Mouse (Mus musculus): ENCODE data around the gene Erc2. TPM values are rescaled to one million over a fixed set of nuclear protein-coding genes. Genes with fewer than 3 reads are reported as not detected.

Gene Erc2
- polyA plus RNA-seq, 1 experiment = 0.90 TPM

DNA sequence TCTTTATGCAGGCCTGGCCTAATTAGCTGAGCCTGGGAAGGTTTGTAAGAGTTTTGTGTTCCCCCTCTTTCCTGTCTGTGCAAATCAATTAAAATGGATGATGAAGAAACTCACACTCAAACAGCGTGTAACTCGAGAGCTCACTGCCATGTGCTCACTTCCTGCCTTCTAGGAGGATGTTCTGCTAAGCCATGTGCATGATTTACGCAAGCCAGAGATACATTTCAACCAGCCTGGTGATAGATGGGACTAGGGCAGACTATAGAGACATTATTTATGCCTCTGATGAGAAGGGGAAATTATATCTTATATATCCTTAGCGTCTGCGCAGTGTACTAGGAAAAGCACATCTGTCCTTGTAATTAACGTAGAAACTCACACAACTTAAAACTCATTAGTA, 193.5 kb downstream of the Erc2 start:
- no peaks in the 10 kb centered on the region for H3K79me3 ChIP-seq (ENCODE audit: low read depth)

DNA sequence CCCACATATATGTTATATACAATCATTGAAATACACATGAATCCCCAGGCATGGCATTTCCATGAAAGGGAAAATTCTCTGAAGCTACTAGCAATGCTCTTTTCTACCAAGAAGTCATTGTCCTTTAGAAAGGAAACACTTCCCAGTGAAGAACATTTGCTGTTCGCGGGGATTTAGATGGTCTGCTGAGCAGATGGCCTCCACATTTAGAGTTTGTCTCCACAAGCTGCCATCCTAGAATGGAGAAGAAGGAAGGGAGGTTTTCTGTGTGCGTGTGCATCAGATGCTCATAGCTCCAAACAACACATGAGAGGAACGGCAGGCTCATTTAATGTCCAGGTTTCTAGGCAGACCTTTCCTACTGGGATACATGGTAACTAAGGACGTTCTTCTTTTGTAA, 196.8 kb downstream of the Erc2 start:
- no peak for TF ChIP-seq MAX (IDR thresholded peaks at IDR 0.05)
- no peak for TF ChIP-seq CTCF (IDR thresholded peaks at IDR 0.05; ENCODE audit: control insufficient read depth, insufficient read depth, insufficient read length)
- TF ChIP-seq FOSL1 (IDR thresholded peaks at IDR 0.05; ENCODE audit: insufficient read depth, low read length, poor library complexity, severe bottlenecking) = no peak
- no peak for TF ChIP-seq MYOG (IDR thresholded peaks at IDR 0.05; ENCODE audit: control insufficient read depth, extremely low read depth, insufficient read length)
- no peak for TF ChIP-seq USF1 (IDR thresholded peaks at IDR 0.05; ENCODE audit: low read depth)
- TF ChIP-seq MYOD1 (IDR thresholded peaks at IDR 0.05; ENCODE audit: control insufficient read depth, insufficient read length, low read depth) = no peak
- no peak for TF ChIP-seq CEBPB (IDR thresholded peaks at IDR 0.05; ENCODE audit: low read depth)
- Histone ChIP-seq H3K79me2 (ENCODE audit: control insufficient read depth, insufficient read depth) (no peaks in the 10 kb centered on the region), H3K4me3 (ENCODE audit: insufficient read depth, poor library complexity, severe bottlenecking) (no peak overlapping the region), H3K79me3 (ENCODE audit: low read depth) (no peaks in the 10 kb centered on the region), H3K27me3 (ENCODE audit: control insufficient read depth, insufficient read depth, insufficient read length) (no peaks in the 10 kb centered on the region), H3K36me3 (ENCODE audit: control insufficient read depth, insufficient read depth) (no peaks in the 10 kb centered on the region), H3ac (ENCODE audit: control insufficient read depth, insufficient read length, low read depth) (no peak overlapping the region)

More for the DNA sequence above, 193.5 kb downstream of the Erc2 start:
- no peaks in the 10 kb centered on the region for H3K79me2 ChIP-seq (ENCODE audit: control insufficient read depth, insufficient read depth)
- TF ChIP-seq MYOD1 (IDR thresholded peaks at IDR 0.05; ENCODE audit: control insufficient read depth, insufficient read length, low read depth) = no peak
- no peak for TF ChIP-seq MAX (IDR thresholded peaks at IDR 0.05)
- no peak for TF ChIP-seq CEBPB (IDR thresholded peaks at IDR 0.05; ENCODE audit: low read depth)
- no peak for TF ChIP-seq CTCF (IDR thresholded peaks at IDR 0.05; ENCODE audit: control insufficient read depth, insufficient read depth, insufficient read length)
- TF ChIP-seq USF1 (IDR thresholded peaks at IDR 0.05; ENCODE audit: low read depth) = no peak
- TF ChIP-seq FOSL1 (IDR thresholded peaks at IDR 0.05; ENCODE audit: insufficient read depth, low read length, poor library complexity, severe bottlenecking) = no peak
- no peak for TF ChIP-seq MYOG (IDR thresholded peaks at IDR 0.05; ENCODE audit: control insufficient read depth, extremely low read depth, insufficient read length)
- no peaks in the 10 kb centered on the region for H3K27me3 ChIP-seq (ENCODE audit: control insufficient read depth, insufficient read depth, insufficient read length)
- no peak overlapping the region for H3K4me3 ChIP-seq (ENCODE audit: insufficient read depth, poor library complexity, severe bottlenecking)
- no peak overlapping the region for H3ac ChIP-seq (ENCODE audit: control insufficient read depth, insufficient read length, low read depth)
- H3K36me3 ChIP-seq (ENCODE audit: control insufficient read depth, insufficient read depth) = no peaks in the 10 kb centered on the region

DNA sequence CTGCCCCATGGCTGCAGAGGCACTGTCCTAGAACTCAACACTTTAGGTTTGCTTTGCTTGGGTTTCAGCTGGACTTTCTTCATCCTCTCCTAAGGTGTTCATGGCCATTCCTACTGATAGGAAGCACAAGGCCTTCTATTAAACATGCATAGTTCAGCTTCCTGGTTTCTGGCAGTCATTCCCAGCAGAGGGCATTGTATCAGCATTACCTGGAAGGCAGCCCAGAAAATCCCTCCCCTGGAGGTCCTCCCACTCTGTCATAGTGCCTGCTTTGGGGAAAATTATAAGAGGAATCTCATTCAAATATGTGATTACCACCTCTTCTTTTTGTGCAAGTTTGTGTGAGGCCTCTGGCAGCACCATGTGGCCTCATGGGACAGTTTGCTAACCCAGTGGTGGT, 199.6 kb downstream of the Erc2 start:
- no peaks in the 10 kb centered on the region for H3K79me2 ChIP-seq (ENCODE audit: control insufficient read depth, insufficient read depth)
- no peak overlapping the region for H3K4me3 ChIP-seq (ENCODE audit: insufficient read depth, poor library complexity, severe bottlenecking)
- H3ac ChIP-seq (ENCODE audit: control insufficient read depth, insufficient read length, low read depth) = no peak overlapping the region
- H3K36me3 ChIP-seq (ENCODE audit: control insufficient read depth, insufficient read depth) = no peaks in the 10 kb centered on the region
- no peaks in the 10 kb centered on the region for H3K27me3 ChIP-seq (ENCODE audit: control insufficient read depth, insufficient read depth, insufficient read length)
- TF ChIP-seq USF1 (IDR thresholded peaks at IDR 0.05; ENCODE audit: low read depth) = no peak
- TF ChIP-seq CTCF (IDR thresholded peaks at IDR 0.05; ENCODE audit: control insufficient read depth, insufficient read depth, insufficient read length) = no peak
- no peak for TF ChIP-seq CEBPB (IDR thresholded peaks at IDR 0.05; ENCODE audit: low read depth)
- no peak for TF ChIP-seq FOSL1 (IDR thresholded peaks at IDR 0.05; ENCODE audit: insufficient read depth, low read length, poor library complexity, severe bottlenecking)
- TF ChIP-seq MYOD1 (IDR thresholded peaks at IDR 0.05; ENCODE audit: control insufficient read depth, insufficient read length, low read depth) = no peak
- TF ChIP-seq MYOG (IDR thresholded peaks at IDR 0.05; ENCODE audit: control insufficient read depth, extremely low read depth, insufficient read length) = no peak
- no peak for TF ChIP-seq MAX (IDR thresholded peaks at IDR 0.05)
- no peaks in the 10 kb centered on the region for H3K79me3 ChIP-seq (ENCODE audit: low read depth)

DNA sequence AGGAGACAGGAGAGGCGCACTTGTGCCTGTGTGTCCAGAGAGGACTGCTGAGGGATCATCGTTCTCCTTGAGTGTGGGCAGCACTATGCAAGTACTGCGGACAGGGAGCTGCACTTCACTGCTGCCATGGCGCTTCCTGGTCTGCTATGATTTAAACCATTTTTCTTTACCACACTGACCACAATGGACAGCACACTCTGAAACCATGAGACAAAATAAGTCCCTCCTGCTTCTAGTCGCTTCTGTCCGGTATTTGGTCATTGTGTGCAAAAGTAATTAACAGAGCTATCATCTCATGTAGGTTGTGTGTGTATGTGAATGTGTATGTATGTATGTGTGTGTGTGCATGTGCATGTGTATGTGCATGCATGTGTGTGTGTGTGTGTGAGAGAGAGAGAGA, 200.3 kb downstream of the Erc2 start:
- Histone ChIP-seq H3K4me3 (ENCODE audit: insufficient read depth, poor library complexity, severe bottlenecking) (no peak overlapping the region), H3K79me3 (ENCODE audit: low read depth) (no peaks in the 10 kb centered on the region), H3K79me2 (ENCODE audit: control insufficient read depth, insufficient read depth) (no peaks in the 10 kb centered on the region), H3K36me3 (ENCODE audit: control insufficient read depth, insufficient read depth) (no peaks in the 10 kb centered on the region), H3K27me3 (ENCODE audit: control insufficient read depth, insufficient read depth, insufficient read length) (no peaks in the 10 kb centered on the region), H3ac (ENCODE audit: control insufficient read depth, insufficient read length, low read depth) (no peak overlapping the region)
- no peak for TF ChIP-seq USF1 (IDR thresholded peaks at IDR 0.05; ENCODE audit: low read depth)
- no peak for TF ChIP-seq CEBPB (IDR thresholded peaks at IDR 0.05; ENCODE audit: low read depth)
- TF ChIP-seq MAX (IDR thresholded peaks at IDR 0.05) = no peak
- no peak for TF ChIP-seq MYOD1 (IDR thresholded peaks at IDR 0.05; ENCODE audit: control insufficient read depth, insufficient read length, low read depth)
- no peak for TF ChIP-seq MYOG (IDR thresholded peaks at IDR 0.05; ENCODE audit: control insufficient read depth, extremely low read depth, insufficient read length)
- TF ChIP-seq FOSL1 (IDR thresholded peaks at IDR 0.05; ENCODE audit: insufficient read depth, low read length, poor library complexity, severe bottlenecking) = no peak
- TF ChIP-seq CTCF (IDR thresholded peaks at IDR 0.05; ENCODE audit: control insufficient read depth, insufficient read depth, insufficient read length) = no peak

DNA sequence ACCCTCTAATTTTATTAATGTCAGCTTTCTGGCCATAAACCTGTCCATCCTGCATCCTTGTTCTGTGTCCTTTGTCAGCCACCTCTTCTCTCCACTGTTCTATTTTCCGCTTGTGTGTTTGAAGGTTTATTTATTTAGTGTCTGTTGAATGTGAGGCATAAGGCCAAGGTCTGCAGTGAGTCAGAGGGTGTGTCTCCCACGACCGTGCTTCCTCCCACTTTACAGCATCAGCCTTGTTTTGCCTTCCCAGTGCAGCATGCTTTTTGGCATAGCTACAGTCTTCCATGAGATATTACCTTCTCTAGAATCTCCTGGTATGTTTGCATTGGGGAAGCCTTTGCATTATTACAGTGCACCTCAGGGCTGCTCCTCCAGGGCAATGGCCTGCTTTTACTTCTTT, 200.8 kb downstream of the Erc2 start:
- no peaks in the 10 kb centered on the region for H3K79me2 ChIP-seq (ENCODE audit: control insufficient read depth, insufficient read depth)
- no peak for TF ChIP-seq USF1 (IDR thresholded peaks at IDR 0.05; ENCODE audit: low read depth)
- TF ChIP-seq MYOD1 (IDR thresholded peaks at IDR 0.05; ENCODE audit: control insufficient read depth, insufficient read length, low read depth) = no peak
- TF ChIP-seq CTCF (IDR thresholded peaks at IDR 0.05; ENCODE audit: control insufficient read depth, insufficient read depth, insufficient read length) = no peak
- TF ChIP-seq MYOG (IDR thresholded peaks at IDR 0.05; ENCODE audit: control insufficient read depth, extremely low read depth, insufficient read length) = no peak
- no peak for TF ChIP-seq MAX (IDR thresholded peaks at IDR 0.05)
- no peak for TF ChIP-seq FOSL1 (IDR thresholded peaks at IDR 0.05; ENCODE audit: insufficient read depth, low read length, poor library complexity, severe bottlenecking)
- no peak for TF ChIP-seq CEBPB (IDR thresholded peaks at IDR 0.05; ENCODE audit: low read depth)
- no peaks in the 10 kb centered on the region for H3K36me3 ChIP-seq (ENCODE audit: control insufficient read depth, insufficient read depth)
- H3K4me3 ChIP-seq (ENCODE audit: insufficient read depth, poor library complexity, severe bottlenecking) = no peak overlapping the region
- H3K79me3 ChIP-seq (ENCODE audit: low read depth) = no peaks in the 10 kb centered on the region
- H3ac ChIP-seq (ENCODE audit: control insufficient read depth, insufficient read length, low read depth) = no peak overlapping the region
- no peaks in the 10 kb centered on the region for H3K27me3 ChIP-seq (ENCODE audit: control insufficient read depth, insufficient read depth, insufficient read length)

DNA sequence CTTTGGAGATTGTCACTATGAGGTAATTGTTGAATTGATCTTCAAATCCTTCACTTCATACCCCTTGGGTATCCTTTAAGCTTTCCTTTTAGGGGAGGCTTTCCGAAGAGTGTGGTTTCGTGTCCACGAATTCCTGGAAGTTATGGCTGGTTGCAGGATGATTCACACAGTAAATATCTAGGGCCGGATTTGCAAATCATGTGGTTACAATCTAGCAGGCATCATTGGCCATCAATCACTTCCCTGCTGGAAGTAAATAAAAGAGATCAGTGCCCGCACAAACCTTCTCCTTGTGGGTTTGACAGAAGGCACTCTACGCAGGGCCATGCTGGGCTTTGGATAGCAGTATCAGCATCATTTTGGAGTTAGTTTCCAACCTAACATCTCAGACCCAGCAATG, 201.7 kb downstream of the Erc2 start:
- Histone ChIP-seq H3K79me3 (ENCODE audit: low read depth) (no peaks in the 10 kb centered on the region), H3K27me3 (ENCODE audit: control insufficient read depth, insufficient read depth, insufficient read length) (no peaks in the 10 kb centered on the region), H3K36me3 (ENCODE audit: control insufficient read depth, insufficient read depth) (no peaks in the 10 kb centered on the region), H3ac (ENCODE audit: control insufficient read depth, insufficient read length, low read depth) (no peak overlapping the region), H3K79me2 (ENCODE audit: control insufficient read depth, insufficient read depth) (no peaks in the 10 kb centered on the region), H3K4me3 (ENCODE audit: insufficient read depth, poor library complexity, severe bottlenecking) (no peak overlapping the region)
- TF ChIP-seq CTCF (IDR thresholded peaks at IDR 0.05; ENCODE audit: control insufficient read depth, insufficient read depth, insufficient read length) (no peak), USF1 (IDR thresholded peaks at IDR 0.05; ENCODE audit: low read depth) (no peak), MYOD1 (IDR thresholded peaks at IDR 0.05; ENCODE audit: control insufficient read depth, insufficient read length, low read depth) (no peak), MAX (IDR thresholded peaks at IDR 0.05) (no peak), MYOG (IDR thresholded peaks at IDR 0.05; ENCODE audit: control insufficient read depth, extremely low read depth, insufficient read length) (no peak), FOSL1 (IDR thresholded peaks at IDR 0.05; ENCODE audit: insufficient read depth, low read length, poor library complexity, severe bottlenecking) (peak; percentile 63), CEBPB (IDR thresholded peaks at IDR 0.05; ENCODE audit: low read depth) (peak; percentile 79)
